Mouse (Mus musculus): ENCODE results near the gene Abr. TPM values are rescaled to one million over a fixed set of nuclear protein-coding genes. Genes with fewer than 3 reads are reported as not detected.

Abr gene
- polyA plus RNA-seq, 1 experiment from 2014 or later = 41.4 TPM

GRCm38 (mm10) chr11:76385746-76386145 lies 236.4 kb downstream of the Abr start:
- Histone ChIP-seq H3K27ac (ENCODE audit: low read depth, low read length) (0 out of 2 replicates have a peak overlapping the region, but pooled peaks have one; percentile 49), H3K9ac (ENCODE audit: low read length) (0 out of 2 replicates have a peak overlapping the region, but pooled peaks have one; percentile 22), H3K4me1 (ENCODE audit: control insufficient read depth, insufficient read depth, low read length) (peaks cover 25% of the 10 kb centered on the region), H3K4me3 (ENCODE audit: low read depth, low read length) (no peak overlapping the region), H3K27me3 (ENCODE audit: control insufficient read depth, insufficient read depth, low read length) (no peaks in the 10 kb centered on the region), H3K9me3 (ENCODE audit: control insufficient read depth, low read length) (no peaks in the 10 kb centered on the region), H3K36me3 (ENCODE audit: control insufficient read depth, insufficient read depth, low read length) (0 out of 2 replicates have a peak, but pooled peaks cover 2% of the 10 kb centered on the region), H3K4me2 (no peak overlapping the region)
- WGBS = 33% methylated on average over 3 of the region's 3 CpGs
- no peak for DNase-seq (ENCODE audit: low spot score, missing footprints)
- no peak for ATAC-seq (ENCODE audit: low FRiP score)

GRCm38 (mm10) chr11:76385017-76385416 lies 237.1 kb downstream of the Abr start:
- no peak overlapping the region for H3K9ac ChIP-seq (ENCODE audit: low read length)
- H3K27me3 ChIP-seq (ENCODE audit: control insufficient read depth, insufficient read depth, low read length) = no peaks in the 10 kb centered on the region
- no peak for DNase-seq (ENCODE audit: low spot score, missing footprints)
- H3K36me3 ChIP-seq (ENCODE audit: control insufficient read depth, insufficient read depth, low read length) = 0 out of 2 replicates have a peak, but pooled peaks cover 2% of the 10 kb centered on the region
- no peak overlapping the region for H3K4me2 ChIP-seq
- peaks cover 28% of the 10 kb centered on the region for H3K4me1 ChIP-seq (ENCODE audit: control insufficient read depth, insufficient read depth, low read length)
- ATAC-seq (ENCODE audit: low FRiP score) = no peak
- peak overlapping the region; percentile 49; the same call in 1 of the 2 replicates for H3K27ac ChIP-seq (ENCODE audit: low read depth, low read length)
- no peak overlapping the region for H3K4me3 ChIP-seq (ENCODE audit: low read depth, low read length)
- WGBS = 68% methylated on average over 4 of the region's 4 CpGs
- H3K9me3 ChIP-seq (ENCODE audit: control insufficient read depth, low read length) = no peaks in the 10 kb centered on the region

GRCm38 (mm10) chr11:76384307-76384706 lies 237.8 kb downstream of the Abr start:
- Histone ChIP-seq H3K4me1 (ENCODE audit: control insufficient read depth, insufficient read depth, low read length) (peaks cover 26% of the 10 kb centered on the region), H3K4me2 (no peak overlapping the region), H3K36me3 (ENCODE audit: control insufficient read depth, insufficient read depth, low read length) (0 out of 2 replicates have a peak, but pooled peaks cover 2% of the 10 kb centered on the region)

GRCm38 (mm10) chr11:76382711-76383324 lies 239.3 kb downstream of the Abr start:
- Histone ChIP-seq H3K9ac (ENCODE audit: low read length) (peak overlapping the region; percentile 14; the same call in 1 of the 2 replicates), H3K4me3 (ENCODE audit: low read depth, low read length) (no peak overlapping the region), H3K9me3 (ENCODE audit: control insufficient read depth, low read length) (no peaks in the 10 kb centered on the region), H3K4me2 (no peak overlapping the region; the same call in 1 of the 2 replicates), H3K27ac (ENCODE audit: low read depth, low read length) (peak overlapping the region; percentile 57; the same call in 1 of the 2 replicates), H3K36me3 (ENCODE audit: control insufficient read depth, insufficient read depth, low read length) (0 out of 2 replicates have a peak, but pooled peaks cover 2% of the 10 kb centered on the region), H3K27me3 (ENCODE audit: control insufficient read depth, insufficient read depth, low read length) (no peaks in the 10 kb centered on the region), H3K4me1 (ENCODE audit: control insufficient read depth, insufficient read depth, low read length) (peaks cover 22% of the 10 kb centered on the region)
- 24% methylated on average over 13 of the region's 13 CpGs for WGBS
- ATAC-seq (ENCODE audit: low FRiP score) (0 out of 2 replicates have a peak, but pooled peaks have one; percentile 61), DNase-seq (ENCODE audit: low spot score, missing footprints) (peak; percentile 90)

More at GRCm38 (mm10) chr11:76384307-76384706, 237.8 kb downstream of the Abr start:
- Histone ChIP-seq H3K9ac (ENCODE audit: low read length) (no peak overlapping the region), H3K27ac (ENCODE audit: low read depth, low read length) (peak overlapping the region; percentile 4; the same call in 1 of the 2 replicates), H3K4me3 (ENCODE audit: low read depth, low read length) (no peak overlapping the region), H3K27me3 (ENCODE audit: control insufficient read depth, insufficient read depth, low read length) (no peaks in the 10 kb centered on the region), H3K9me3 (ENCODE audit: control insufficient read depth, low read length) (no peaks in the 10 kb centered on the region)
- WGBS = 65% methylated on average over 5 of the region's 5 CpGs
- ATAC-seq (ENCODE audit: low FRiP score) (no peak), DNase-seq (ENCODE audit: low spot score, missing footprints) (no peak)

GRCm38 (mm10) chr11:76381201-76381885 lies 240.8 kb downstream of the Abr start:
- no peak for ATAC-seq (ENCODE audit: low FRiP score)
- no peak for DNase-seq (ENCODE audit: low spot score, missing footprints)
- 89% methylated on average over 15 of the region's 15 CpGs for WGBS
- peaks cover 22% of the 10 kb centered on the region for H3K4me1 ChIP-seq (ENCODE audit: control insufficient read depth, insufficient read depth, low read length)
- no peak overlapping the region for H3K4me2 ChIP-seq
- no peak overlapping the region for H3K4me3 ChIP-seq (ENCODE audit: low read depth, low read length)
- no peaks in the 10 kb centered on the region for H3K27me3 ChIP-seq (ENCODE audit: control insufficient read depth, insufficient read depth, low read length)
- no peak overlapping the region for H3K9ac ChIP-seq (ENCODE audit: low read length)
- no peaks in the 10 kb centered on the region for H3K36me3 ChIP-seq (ENCODE audit: control insufficient read depth, insufficient read depth, low read length)
- no peak overlapping the region for H3K27ac ChIP-seq (ENCODE audit: low read depth, low read length)
- H3K9me3 ChIP-seq (ENCODE audit: control insufficient read depth, low read length) = no peaks in the 10 kb centered on the region

- no peak for ATAC-seq (ENCODE audit: low FRiP score)
- H3K36me3 ChIP-seq (ENCODE audit: control insufficient read depth, insufficient read depth, low read length) = no peaks in the 10 kb centered on the region
- peaks cover 12% of the 10 kb centered on the region for H3K4me1 ChIP-seq (ENCODE audit: control insufficient read depth, insufficient read depth, low read length)
- H3K9ac ChIP-seq (ENCODE audit: low read length) = no peak overlapping the region
- H3K4me2 ChIP-seq = no peak overlapping the region
- 41% methylated on average over 11 of the region's 11 CpGs for WGBS
- no peak overlapping the region for H3K4me3 ChIP-seq (ENCODE audit: low read depth, low read length)
- DNase-seq (ENCODE audit: low spot score, missing footprints) = no peak
- H3K27me3 ChIP-seq (ENCODE audit: control insufficient read depth, insufficient read depth, low read length) = no peaks in the 10 kb centered on the region
- H3K9me3 ChIP-seq (ENCODE audit: control insufficient read depth, low read length) = no peaks in the 10 kb centered on the region
- no peak overlapping the region for H3K27ac ChIP-seq (ENCODE audit: low read depth, low read length)
Observed at GRCm38 (mm10) chr11:76379921-76380544, 242.1 kb downstream of the Abr start.

- 0 out of 2 replicates have a peak, but pooled peaks cover 6% of the 10 kb centered on the region for H3K4me1 ChIP-seq (ENCODE audit: control insufficient read depth, insufficient read depth, low read length)
- H3K4me2 ChIP-seq = no peak overlapping the region
- no peak overlapping the region for H3K4me3 ChIP-seq (ENCODE audit: low read depth, low read length)
- H3K27ac ChIP-seq (ENCODE audit: low read depth, low read length) = no peak overlapping the region
- whole genome bisulfite sequencing = 92% methylated on average over 3 of the region's 3 CpGs
- no peak overlapping the region for H3K9ac ChIP-seq (ENCODE audit: low read length)
- no peak for DNase-seq (ENCODE audit: low spot score, missing footprints)
- no peak for ATAC-seq (ENCODE audit: low FRiP score)
- no peaks in the 10 kb centered on the region for H3K9me3 ChIP-seq (ENCODE audit: control insufficient read depth, low read length)
- H3K27me3 ChIP-seq (ENCODE audit: control insufficient read depth, insufficient read depth, low read length) = no peaks in the 10 kb centered on the region
- no peaks in the 10 kb centered on the region for H3K36me3 ChIP-seq (ENCODE audit: control insufficient read depth, insufficient read depth, low read length)
Observed at GRCm38 (mm10) chr11:76376425-76376824, 245.7 kb downstream of the Abr start.

- 73% methylated on average over 17 of the region's 17 CpGs for WGBS
- H3K9me3 ChIP-seq (ENCODE audit: control insufficient read depth, low read length) = no peaks in the 10 kb centered on the region
- H3K36me3 ChIP-seq (ENCODE audit: control insufficient read depth, insufficient read depth, low read length) = no peaks in the 10 kb centered on the region
- H3K27ac ChIP-seq (ENCODE audit: low read depth, low read length) = no peak overlapping the region
- ATAC-seq (ENCODE audit: low FRiP score) = no peak
- no peak overlapping the region for H3K4me2 ChIP-seq
- no peak overlapping the region for H3K4me3 ChIP-seq (ENCODE audit: low read depth, low read length)
- H3K9ac ChIP-seq (ENCODE audit: low read length) = no peak overlapping the region
- H3K27me3 ChIP-seq (ENCODE audit: control insufficient read depth, insufficient read depth, low read length) = no peaks in the 10 kb centered on the region
- H3K4me1 ChIP-seq (ENCODE audit: control insufficient read depth, insufficient read depth, low read length) = 0 out of 2 replicates have a peak, but pooled peaks cover 4% of the 10 kb centered on the region
- no peak for DNase-seq (ENCODE audit: low spot score, missing footprints)
Observed at GRCm38 (mm10) chr11:76374491-76375185, 247.5 kb downstream of the Abr start.

Measured in midbrain, embryonic 11.5 days (tissue).